Mouse (Mus musculus) heart, postnatal 0 days (tissue): ENCODE measurements at regions not wholly inside any gene's neighbourhood (a gene's known extent, or its start where the extent isn't known, plus 50 kb on each side); places are given as distances from the start of the nearest gene placed in this dataset. TPM values are rescaled to one million over a fixed set of nuclear protein-coding genes. Genes with fewer than 3 reads are reported as not detected.

Experiments
- ATAC-seq: fragments of 200-750 bp; cut with Nextera tagmentation; 2 replicates; pipeline ENCODE4 v1.8.0; 2017; ENCODE audit warnings: low read depth, moderate number of reproducible peaks, moderate library complexity; ENCODE audit not compliant: insufficient read depth
- DNase-seq: peaks from one replicate; pipeline ENCODE4 v3.0.0-alpha.2; 2016; ENCODE audit warnings: low spot score
- H3K27ac ChIP-seq: fragments of 300-500 bp; sonication (generic); 2 replicates; pipeline ENCODE4 v1.5.1; 2014; ENCODE audit warnings: low read depth, mild to moderate bottlenecking
- H3K27me3 ChIP-seq: fragments of 300-500 bp; sonication (generic); 2 replicates; pipeline ENCODE4 v1.6.1; 2014; ENCODE audit warnings: low read length, mixed read lengths; ENCODE audit not compliant: control insufficient read depth, insufficient read depth
- H3K36me3 ChIP-seq: fragments of 300-500 bp; sonication (generic); replicated peaks from 2 replicates; pipeline ENCODE4 v1.6.1; 2014; ENCODE audit warnings: low read length, mixed read lengths; ENCODE audit not compliant: control insufficient read depth, insufficient read depth
- H3K4me1 ChIP-seq: fragments of 300-500 bp; sonication (generic); 2 replicates; pipeline ENCODE4 v1.6.1; 2014; ENCODE audit warnings: antibody characterized with exemption; ENCODE audit not compliant: control insufficient read depth, insufficient read depth
- H3K4me2 ChIP-seq: fragments of 300-500 bp; sonication (generic); 2 replicates; pipeline ENCODE4 v1.6.1; 2014; ENCODE audit warnings: low read depth, mild to moderate bottlenecking, low read length, moderate library complexity
- H3K4me3 ChIP-seq: fragments of 300-500 bp; sonication (generic); 2 replicates; pipeline ENCODE4 v1.5.1; 2014; ENCODE audit warnings: low read depth, low read length
- H3K9ac ChIP-seq: fragments of 300-500 bp; sonication (generic); replicated peaks from 2 replicates; pipeline ENCODE4 v1.6.1; 2014; ENCODE audit warnings: low read depth, low read length, mixed read lengths
- H3K9me3 ChIP-seq: fragments of 300-500 bp; sonication (generic); replicated peaks from 2 replicates; pipeline ENCODE4 v1.6.1; 2016; ENCODE audit warnings: low read length; ENCODE audit not compliant: control insufficient read depth
- CTCF ChIP-seq: IDR thresholded peaks from 2 replicates; pipeline ENCODE4 v1.5.1; 2016; ENCODE audit warnings: antibody characterized with exemption, control low read depth, low read depth
- EP300 ChIP-seq: IDR thresholded peaks from 2 replicates; pipeline ENCODE4 v1.6.1; 2016; ENCODE audit warnings: antibody characterized with exemption, low read depth
- WGBS: fragments of 180-500 bp; shearing (Covaris S2); extraction: QIAGEN DNeasy Blood & Tissue Kit; methylation state at CpG from one replicate; pipeline ENCODE4 v1.1.7; 2014; 5-methylcytosine and 5-hydroxymethylcytosine counted together
- microRNA counts: library from miRNA; unstranded; fragments of <30 nt; microRNA quantifications from one replicate; lab custom pipeline; 2015
- microRNA-seq: library from miRNA; unstranded; fragments of <30 nt; microRNA quantifications from one replicate; pipeline ENCODE4, GENCODE M21; 2016

DNA sequence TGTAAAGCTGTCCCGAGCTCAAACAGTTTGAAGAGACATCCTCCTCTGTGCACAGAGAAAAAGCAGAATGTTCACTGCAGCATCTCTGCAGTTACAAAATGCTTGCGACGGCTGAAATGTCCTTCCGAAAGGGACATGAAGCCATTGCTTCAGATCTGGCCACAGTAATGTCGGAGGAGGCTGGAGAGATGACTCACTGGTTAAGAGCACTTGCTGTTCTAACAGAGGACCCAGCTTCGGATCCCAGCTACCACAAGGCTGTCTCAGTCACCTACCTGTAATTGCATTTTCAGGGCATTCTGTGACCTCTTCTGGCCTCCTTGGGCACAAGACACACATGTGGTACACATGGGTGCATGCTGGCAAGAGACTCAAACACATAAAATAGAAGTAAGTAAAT, 63.5 kb upstream of the Nr5a2 start:
- WGBS, result 77% methylated on average over 6 of the region's 6 CpGs
- Histone ChIP-seq H3K4me2 (no peak overlapping the region), H3K9me3 (no peaks in the 10 kb centered on the region), H3K9ac (no peak overlapping the region), H3K4me1 (no peaks in the 10 kb centered on the region), H3K27ac (no peak overlapping the region), H3K27me3 (no peaks in the 10 kb centered on the region), H3K36me3 (no peaks in the 10 kb centered on the region), H3K4me3 (no peak overlapping the region)
- DNase-seq (no peak), ATAC-seq (no peak)
- TF ChIP-seq EP300, result no peak
- no peak for TF ChIP-seq CTCF

DNA sequence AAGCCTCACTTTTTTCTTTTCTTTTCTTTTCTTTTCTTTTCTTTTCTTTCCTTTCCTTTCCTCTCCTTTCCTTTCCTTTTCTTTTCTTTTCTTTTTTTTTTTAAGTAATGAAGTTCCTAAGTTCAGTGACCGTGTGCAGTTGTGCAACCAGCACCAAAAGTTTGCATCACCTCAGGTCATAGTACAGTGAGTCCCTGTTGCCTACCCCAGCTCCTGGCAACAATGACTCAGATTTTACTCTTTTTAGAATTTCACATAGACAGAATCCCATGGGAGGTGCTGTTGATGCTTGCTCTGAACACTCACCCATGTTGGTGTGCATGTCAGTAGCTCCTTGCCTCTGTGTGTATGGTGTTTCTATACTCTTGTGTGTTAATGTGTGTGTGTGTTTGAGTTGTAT, 60.3 kb upstream of the Nr5a2 start:
- Histone ChIP-seq H3K9me3 (no peaks in the 10 kb centered on the region), H3K27ac (no peak overlapping the region), H3K4me2 (no peak overlapping the region), H3K36me3 (no peaks in the 10 kb centered on the region), H3K4me1 (no peaks in the 10 kb centered on the region), H3K27me3 (no peaks in the 10 kb centered on the region), H3K9ac (no peak overlapping the region), H3K4me3 (no peak overlapping the region)
- TF ChIP-seq CTCF, result no peak
- no peak for TF ChIP-seq EP300
- ATAC-seq (no peak), DNase-seq (no peak)
- 76% methylated on average over 1 of the region's 1 CpGs for WGBS

DNA sequence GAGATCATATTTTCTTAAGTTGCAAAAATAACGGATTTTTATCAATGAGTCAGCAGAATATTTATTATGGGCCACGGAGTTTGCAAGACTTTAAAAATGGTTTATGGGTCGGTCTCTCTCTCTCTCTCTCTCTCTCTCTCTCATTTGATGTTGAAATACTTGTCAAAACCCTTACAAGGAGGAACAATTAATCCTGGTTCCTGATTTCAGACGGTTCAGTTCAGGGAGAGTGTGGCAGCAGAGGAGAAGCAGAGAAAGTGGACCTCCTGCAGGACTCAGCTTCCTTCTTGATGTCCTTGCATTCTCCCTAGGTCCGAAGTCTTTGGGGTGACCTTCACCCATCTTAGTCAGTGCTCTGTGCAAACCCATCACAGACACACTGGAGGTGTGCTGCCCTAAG, 57.4 kb upstream of the Nr5a2 start:
- WGBS, result 76% methylated on average over 5 of the region's 5 CpGs
- ATAC-seq, result no peak

DNA sequence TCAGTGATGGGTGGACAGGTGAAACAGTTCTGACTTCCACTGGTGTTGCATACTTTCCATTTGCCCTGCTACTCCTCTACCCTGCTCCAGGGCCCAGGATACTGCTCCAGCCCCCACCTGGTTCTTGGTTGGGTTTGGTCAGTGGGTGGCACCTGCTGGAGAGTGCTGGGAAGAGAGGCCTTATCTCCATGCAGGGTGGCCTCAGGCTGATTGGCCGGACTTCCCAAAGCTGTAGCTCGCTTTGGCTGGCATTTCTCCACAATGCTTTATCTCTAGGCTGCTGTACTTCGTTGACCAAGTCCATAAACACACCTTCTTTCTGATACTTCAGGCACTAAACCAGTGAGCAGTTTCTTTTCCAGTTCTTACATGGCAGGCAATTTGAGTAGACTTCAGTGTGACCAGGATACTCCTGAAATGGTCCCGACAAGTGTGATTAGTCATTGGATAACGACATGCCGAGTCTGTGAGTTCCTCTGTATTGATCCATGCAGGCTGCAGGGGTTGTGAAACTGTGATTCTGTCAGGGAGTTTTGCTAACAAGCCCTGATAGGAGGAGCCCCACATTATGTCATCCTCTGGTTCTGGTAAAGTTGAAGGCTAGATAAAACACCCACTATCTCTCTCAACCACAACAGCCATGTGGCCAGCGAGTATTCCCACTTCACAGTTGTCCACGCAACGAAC, 50.1 kb upstream of the Nr5a2 start:
- no peak for ATAC-seq
- no peak overlapping the region for H3K4me2 ChIP-seq
- no peak for DNase-seq
- 0 out of 2 replicates have a peak, but pooled peaks cover 3% of the 10 kb centered on the region for H3K4me1 ChIP-seq
- no peak overlapping the region for H3K4me3 ChIP-seq
- H3K27me3 ChIP-seq, result no peaks in the 10 kb centered on the region
- H3K9ac ChIP-seq, result no peak overlapping the region
- H3K27ac ChIP-seq, result no peak overlapping the region
- H3K9me3 ChIP-seq, result no peaks in the 10 kb centered on the region
- 38% methylated on average over 9 of the region's 9 CpGs for WGBS
- no peak for TF ChIP-seq CTCF
- TF ChIP-seq EP300, result no peak
- no peaks in the 10 kb centered on the region for H3K36me3 ChIP-seq

More for the DNA sequence above, 57.4 kb upstream of the Nr5a2 start:
- TF ChIP-seq EP300, result no peak
- no peak for TF ChIP-seq CTCF
- H3K4me1 ChIP-seq, result no peaks in the 10 kb centered on the region
- no peak overlapping the region for H3K4me3 ChIP-seq
- no peak overlapping the region for H3K9ac ChIP-seq
- no peaks in the 10 kb centered on the region for H3K9me3 ChIP-seq
- no peak overlapping the region for H3K27ac ChIP-seq
- H3K36me3 ChIP-seq, result no peaks in the 10 kb centered on the region
- no peak overlapping the region for H3K4me2 ChIP-seq
- H3K27me3 ChIP-seq, result no peaks in the 10 kb centered on the region
- no peak for DNase-seq

MicroRNAs encoded in the stretch of these regions (microRNA counts, 519-probe panel; counts per million panel counts)
- microRNA mmu-miR-181a (lab: Ali Mortazavi, UCI) (7,439 counts per million, percentile 87 among the panel's probes with 10 or more counts), microRNA mmu-miR-181b+mmu-miR-181d (lab: Ali Mortazavi, UCI) (not detected)

Small RNA genes lying in the stretch of these regions (microRNA-seq; reads per million reads assigned to microRNA genes)
- gene Mir181a-1 (1,064 reads per million, percentile 80 among the genes with 10 or more reads in this experiment), gene Mir181b-1 (11.4 reads per million, percentile 31 among the genes with 10 or more reads in this experiment)
